Mouse (Mus musculus): ENCODE data around the gene Top1. TPM values are rescaled to one million over a fixed set of nuclear protein-coding genes. Genes with fewer than 3 reads are reported as not detected.

The Top1 gene
- polyA plus RNA-seq, 1 experiment from 2014 or later, result 69.5 TPM

DNA sequence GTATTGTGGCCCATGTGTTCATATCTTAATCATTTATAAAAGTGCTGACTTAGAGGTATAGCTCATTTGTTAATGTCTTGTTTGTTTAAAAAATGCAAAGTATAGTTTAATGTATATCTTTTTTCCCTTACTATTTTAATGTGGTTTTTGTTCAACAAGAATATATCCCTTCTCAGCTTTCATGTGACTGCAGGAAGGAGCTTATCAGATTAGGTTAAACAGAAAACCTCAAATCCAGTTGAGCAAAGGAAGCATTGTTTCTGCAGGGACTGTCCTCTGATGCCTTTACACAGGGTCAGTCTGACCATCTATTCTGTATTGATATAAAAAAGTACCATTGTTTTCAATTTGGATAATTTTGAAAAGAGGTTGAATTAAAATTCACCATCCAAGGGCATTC, 57.1 kb downstream of the Top1 start:
- Histone ChIP-seq H3K4me1 (no peaks in the 10 kb centered on the region), H3K36me3 (peaks cover 84% of the 10 kb centered on the region), H3K4me3 (no peak overlapping the region), H3K9me3 (no peaks in the 10 kb centered on the region), H3K27ac (no peak overlapping the region), H3K27me3 (ENCODE audit: insufficient read depth, poor library complexity, severe bottlenecking) (no peaks in the 10 kb centered on the region)
- no peak for DNase-seq (ENCODE audit: low spot score)

DNA sequence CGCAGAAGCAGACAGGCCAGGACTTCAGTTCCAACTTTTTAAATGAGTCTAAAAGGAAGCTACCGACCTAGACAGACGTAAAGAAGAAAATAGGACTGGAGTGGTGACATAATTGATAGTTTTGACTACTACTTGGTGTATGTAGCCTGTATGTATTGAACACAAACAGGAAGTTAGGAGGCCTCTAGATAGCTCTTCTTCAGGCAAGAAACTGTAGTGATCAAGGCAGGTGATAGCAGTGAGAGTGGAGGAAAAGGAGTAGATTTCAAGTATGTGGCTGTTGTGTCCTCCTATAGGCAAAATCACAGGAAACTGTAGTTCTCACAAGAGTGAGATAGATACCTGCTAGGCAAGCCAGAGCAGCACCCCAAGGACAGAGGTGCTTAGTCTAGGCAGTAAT, 62.0 kb downstream of the Top1 start:
- Histone ChIP-seq H3K36me3 (peaks cover 85% of the 10 kb centered on the region), H3K4me1 (no peaks in the 10 kb centered on the region), H3K27ac (no peak overlapping the region), H3K4me3 (no peak overlapping the region), H3K9me3 (no peaks in the 10 kb centered on the region), H3K27me3 (ENCODE audit: insufficient read depth, poor library complexity, severe bottlenecking) (no peaks in the 10 kb centered on the region)
- 95% methylated on average over 3 of the region's 3 CpGs for WGBS
- no peak for DNase-seq (ENCODE audit: low spot score)

DNA sequence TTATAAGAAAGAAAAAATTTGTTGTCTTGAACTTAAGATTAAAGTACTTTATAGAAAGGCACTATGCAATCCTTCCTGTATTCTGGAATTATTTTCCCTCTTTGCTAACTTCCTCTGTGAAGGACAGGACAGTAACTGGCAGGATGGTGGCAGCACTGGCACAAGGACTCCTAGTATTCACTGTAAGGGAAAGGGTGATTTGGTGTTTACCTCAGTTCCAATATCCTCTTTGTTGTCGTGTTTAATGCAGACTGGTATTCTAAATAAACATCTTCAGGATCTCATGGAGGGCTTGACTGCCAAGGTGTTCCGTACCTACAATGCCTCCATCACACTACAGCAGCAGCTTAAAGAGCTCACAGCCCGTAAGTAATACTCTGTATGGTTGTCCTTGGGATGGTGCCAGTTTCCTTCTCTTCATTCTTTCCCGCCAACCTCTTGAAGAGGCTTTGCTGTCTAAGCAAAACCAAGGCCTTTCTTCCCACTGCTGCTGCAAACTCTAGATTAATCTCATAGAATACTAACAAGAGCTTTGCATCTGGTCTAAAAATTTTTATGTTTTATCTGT, 69.9 kb downstream of the Top1 start:
- DNase-seq (ENCODE audit: low spot score), result no peak
- no peaks in the 10 kb centered on the region for H3K27me3 ChIP-seq (ENCODE audit: insufficient read depth, poor library complexity, severe bottlenecking)

DNA sequence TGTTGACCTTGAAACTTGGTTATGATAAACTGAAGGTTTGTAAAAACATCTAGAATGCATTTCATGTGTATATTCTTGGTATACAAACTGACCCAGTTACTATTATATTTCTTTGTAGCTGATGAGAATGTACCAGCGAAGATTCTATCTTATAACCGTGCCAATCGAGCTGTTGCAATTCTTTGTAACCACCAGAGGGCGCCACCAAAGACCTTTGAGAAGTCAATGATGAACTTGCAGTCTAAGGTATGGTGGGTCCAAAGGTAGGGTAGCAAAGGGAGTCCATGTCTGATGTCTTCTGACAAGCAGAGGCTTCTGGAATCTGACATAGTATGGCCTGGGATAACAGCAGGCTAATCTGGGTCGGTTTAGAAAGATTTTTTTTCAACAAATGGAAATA, 71.6 kb downstream of the Top1 start:
- no peak for DNase-seq (ENCODE audit: low spot score)
- Histone ChIP-seq H3K4me1 (no peaks in the 10 kb centered on the region), H3K9me3 (no peaks in the 10 kb centered on the region), H3K4me3 (no peak overlapping the region), H3K27ac (no peak overlapping the region), H3K27me3 (ENCODE audit: insufficient read depth, poor library complexity, severe bottlenecking) (no peaks in the 10 kb centered on the region), H3K36me3 (peaks cover 97% of the 10 kb centered on the region)
- WGBS, result 76% methylated on average over 5 of the region's 5 CpGs

More for the DNA sequence above, 69.9 kb downstream of the Top1 start:
- Histone ChIP-seq H3K27ac (no peak overlapping the region), H3K36me3 (peaks cover 95% of the 10 kb centered on the region), H3K4me1 (no peaks in the 10 kb centered on the region), H3K4me3 (no peak overlapping the region), H3K9me3 (no peaks in the 10 kb centered on the region)
- WGBS, result 91% methylated on average over 4 of the region's 4 CpGs

DNA sequence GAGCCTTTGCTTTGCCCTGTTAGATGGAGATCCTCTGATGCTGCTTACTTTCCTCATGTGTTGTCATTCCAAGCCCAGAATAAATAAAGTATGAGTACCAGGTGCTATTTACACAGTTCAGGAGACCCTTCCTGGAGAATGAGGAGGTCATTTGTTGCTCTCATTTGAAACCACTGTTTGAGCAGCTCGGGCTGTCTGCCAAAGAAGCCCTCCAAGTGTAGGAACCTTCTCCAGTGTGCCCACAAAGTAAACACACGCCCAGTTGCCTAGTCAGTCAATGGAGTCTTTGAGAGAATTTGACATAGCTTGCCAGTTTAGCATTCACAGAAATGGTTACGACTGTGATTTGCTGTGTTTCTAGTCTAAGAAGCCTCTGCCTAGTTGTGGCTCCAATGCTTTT, 73.1 kb downstream of the Top1 start:
- no peak overlapping the region for H3K4me3 ChIP-seq
- no peaks in the 10 kb centered on the region for H3K4me1 ChIP-seq
- no peaks in the 10 kb centered on the region for H3K9me3 ChIP-seq
- H3K36me3 ChIP-seq, result peaks cover 94% of the 10 kb centered on the region
- no peak overlapping the region for H3K27ac ChIP-seq
- no peaks in the 10 kb centered on the region for H3K27me3 ChIP-seq (ENCODE audit: insufficient read depth, poor library complexity, severe bottlenecking)
- no peak for DNase-seq (ENCODE audit: low spot score)
- 95% methylated on average over 3 of the region's 3 CpGs for WGBS

DNA sequence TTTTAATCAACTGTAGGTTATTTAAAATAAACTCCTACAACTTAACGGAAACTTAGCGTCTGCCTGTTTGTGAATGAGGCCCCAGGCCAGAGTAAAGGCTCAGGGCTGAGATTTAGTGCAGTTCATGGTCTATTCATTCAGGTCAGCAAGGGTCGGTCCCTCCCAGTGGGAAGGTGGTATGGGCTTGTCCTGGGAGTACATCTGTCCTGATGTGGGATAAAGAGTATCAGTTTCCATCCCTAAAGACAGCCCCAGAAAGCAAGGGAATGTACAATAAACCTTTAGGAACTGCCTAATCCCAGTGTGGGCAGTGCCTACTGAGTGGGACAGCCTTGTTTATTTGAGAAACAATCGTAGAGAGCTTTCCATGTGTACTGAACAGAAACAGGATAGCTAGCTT, 77.0 kb downstream of the Top1 start:
- no peak for DNase-seq (ENCODE audit: low spot score)
- Histone ChIP-seq H3K27me3 (ENCODE audit: insufficient read depth, poor library complexity, severe bottlenecking) (no peaks in the 10 kb centered on the region), H3K4me3 (no peak overlapping the region), H3K36me3 (peaks cover 71% of the 10 kb centered on the region), H3K27ac (no peak overlapping the region), H3K4me1 (no peaks in the 10 kb centered on the region), H3K9me3 (no peaks in the 10 kb centered on the region)
- 92% methylated on average over 4 of the region's 4 CpGs for WGBS

DNA sequence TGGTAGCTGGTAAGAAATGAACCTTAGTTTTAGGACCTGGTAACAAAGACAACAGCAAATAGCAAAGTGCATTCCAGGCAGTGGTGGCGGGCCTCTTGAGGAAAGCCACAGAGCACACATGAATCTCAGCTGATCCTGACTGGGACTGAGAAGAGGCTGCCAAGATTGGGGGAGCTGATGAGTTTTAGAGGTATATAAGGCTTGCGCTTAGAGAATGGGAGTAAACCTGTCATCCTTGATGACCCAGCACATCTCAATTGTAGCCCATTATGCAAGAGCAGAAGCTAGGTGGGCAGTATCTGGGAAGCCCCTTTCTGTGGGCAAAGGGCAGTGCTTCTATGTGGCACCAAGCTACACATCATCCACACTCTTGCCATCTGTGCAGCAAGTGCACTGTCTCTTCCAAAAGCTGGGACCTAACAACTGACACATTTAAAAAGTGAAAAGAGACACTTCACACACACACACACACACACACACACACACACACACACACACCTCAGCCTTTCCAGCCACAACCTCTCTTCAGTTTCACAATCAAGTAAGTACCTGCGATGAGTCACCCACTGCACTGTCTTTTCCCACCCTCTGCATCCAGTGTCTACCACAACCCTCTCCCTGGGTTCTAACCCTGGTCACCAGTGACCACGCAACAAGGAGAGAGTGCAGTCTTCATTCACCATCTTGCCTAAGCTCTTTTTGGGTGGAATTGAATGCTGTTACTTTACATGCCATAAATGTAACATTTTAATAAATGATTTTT, 78.1 kb downstream of the Top1 start:
- no peaks in the 10 kb centered on the region for H3K4me1 ChIP-seq
- H3K27me3 ChIP-seq (ENCODE audit: insufficient read depth, poor library complexity, severe bottlenecking), result no peaks in the 10 kb centered on the region
- WGBS, result 89% methylated on average over 4 of the region's 4 CpGs
- peaks cover 60% of the 10 kb centered on the region for H3K36me3 ChIP-seq
- no peaks in the 10 kb centered on the region for H3K9me3 ChIP-seq
- no peak overlapping the region for H3K4me3 ChIP-seq
- DNase-seq (ENCODE audit: low spot score), result no peak
- no peak overlapping the region for H3K27ac ChIP-seq

DNA sequence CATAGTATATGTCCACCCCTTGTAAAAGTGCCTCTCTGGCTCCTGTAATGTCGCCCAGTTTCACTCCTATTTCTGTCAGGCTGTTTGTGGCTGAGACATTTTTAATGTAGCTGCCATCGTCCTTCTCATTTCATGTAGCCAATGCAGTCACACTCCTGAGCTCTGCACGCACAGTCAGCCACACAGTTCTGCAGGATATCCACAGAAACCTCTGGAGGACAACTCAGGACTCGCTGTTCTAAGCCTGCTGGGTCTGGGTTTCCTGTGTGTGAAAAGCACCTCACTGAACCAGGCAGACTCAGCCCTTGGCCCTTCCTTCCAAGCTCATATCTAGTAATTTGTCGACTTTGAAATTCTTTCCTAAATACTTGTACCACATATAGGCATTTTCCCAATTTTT, 78.8 kb downstream of the Top1 start:
- Histone ChIP-seq H3K9me3 (no peaks in the 10 kb centered on the region), H3K4me3 (no peak overlapping the region), H3K36me3 (peaks cover 53% of the 10 kb centered on the region), H3K27ac (no peak overlapping the region), H3K4me1 (no peaks in the 10 kb centered on the region), H3K27me3 (ENCODE audit: insufficient read depth, poor library complexity, severe bottlenecking) (no peaks in the 10 kb centered on the region)
- DNase-seq (ENCODE audit: low spot score), result no peak
- 90% methylated on average over 5 of the region's 5 CpGs for WGBS

DNA sequence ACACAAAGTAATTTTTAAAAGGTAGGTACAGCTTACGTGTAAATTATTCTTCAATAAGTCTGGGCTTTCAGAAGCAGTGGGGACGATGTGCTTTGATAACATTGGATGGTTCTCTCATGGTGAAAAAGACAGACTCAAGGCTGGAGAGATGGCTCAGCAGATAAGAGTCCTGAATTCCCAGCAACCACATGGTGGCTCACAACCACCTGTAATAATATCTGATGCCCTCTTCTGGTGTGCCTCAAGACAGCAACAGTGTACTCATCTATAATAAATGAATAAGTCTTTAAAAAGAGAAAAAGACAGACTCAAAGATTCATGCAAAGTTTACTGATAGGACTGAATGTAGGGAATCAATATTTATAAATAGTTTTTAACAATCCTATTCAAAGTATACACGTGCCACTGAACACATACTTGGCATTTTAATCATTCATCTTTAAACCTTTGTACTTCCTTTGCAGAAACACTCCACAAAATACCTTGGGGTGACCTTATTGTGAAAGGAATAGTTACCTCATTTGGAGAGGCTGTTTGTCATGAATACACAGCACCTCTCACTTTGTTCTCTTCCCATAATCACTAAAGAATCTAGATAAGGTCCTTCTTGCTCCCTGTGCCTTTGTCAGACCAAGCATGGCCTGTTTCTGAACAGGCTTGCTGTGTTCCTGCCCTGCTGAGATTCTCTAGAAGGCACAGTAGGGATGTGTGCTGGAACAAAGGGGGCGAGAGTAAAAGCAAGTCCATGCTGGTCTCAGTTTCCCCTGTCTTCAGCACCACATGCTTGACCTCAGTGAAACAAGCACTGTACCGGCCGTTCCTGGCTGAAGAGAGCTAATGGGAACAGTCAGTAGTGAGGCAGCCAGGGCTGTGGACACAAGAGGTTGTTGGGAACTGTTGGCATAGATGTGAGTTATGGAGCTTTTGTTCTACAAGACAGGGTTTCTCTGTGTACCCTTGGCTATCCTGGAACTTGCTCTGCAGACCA, 80.5 kb downstream of the Top1 start:
- Histone ChIP-seq H3K27ac (no peak overlapping the region), H3K4me1 (peaks cover 12% of the 10 kb centered on the region; the same call in 1 of the 2 replicates), H3K4me3 (no peak overlapping the region), H3K27me3 (ENCODE audit: insufficient read depth, poor library complexity, severe bottlenecking) (no peaks in the 10 kb centered on the region), H3K36me3 (peaks cover 37% of the 10 kb centered on the region), H3K9me3 (no peaks in the 10 kb centered on the region)
- WGBS, result 78% methylated on average over 6 of the region's 6 CpGs
- DNase-seq (ENCODE audit: low spot score), result no peak

DNA sequence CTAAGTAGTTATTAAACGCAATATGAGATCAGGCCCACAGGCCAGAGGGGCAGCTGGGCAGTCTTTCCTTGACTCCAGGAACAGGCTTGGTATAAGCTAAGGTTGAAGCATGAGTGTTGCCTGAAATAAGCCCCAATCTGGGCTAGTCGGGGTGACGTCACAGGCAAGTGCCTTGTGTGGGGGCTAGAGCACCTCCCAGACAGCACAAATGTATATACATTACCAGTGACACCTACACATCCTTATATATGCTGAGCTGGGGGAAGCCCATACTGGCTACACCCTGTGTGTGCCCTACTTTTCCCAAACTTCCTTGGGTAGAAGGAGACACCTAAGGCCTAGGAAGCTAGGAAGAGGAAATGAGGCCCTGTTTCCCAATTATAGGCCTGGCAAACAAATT, 83.3 kb downstream of the Top1 start:
- Histone ChIP-seq H3K27me3 (ENCODE audit: insufficient read depth, poor library complexity, severe bottlenecking) (no peaks in the 10 kb centered on the region), H3K4me3 (no peak overlapping the region), H3K27ac (no peak overlapping the region), H3K36me3 (peaks cover 15% of the 10 kb centered on the region), H3K9me3 (no peaks in the 10 kb centered on the region), H3K4me1 (peaks cover 37% of the 10 kb centered on the region)
- 89% methylated on average over 3 of the region's 3 CpGs for WGBS
- peak; percentile 52 for DNase-seq (ENCODE audit: low spot score)

DNA sequence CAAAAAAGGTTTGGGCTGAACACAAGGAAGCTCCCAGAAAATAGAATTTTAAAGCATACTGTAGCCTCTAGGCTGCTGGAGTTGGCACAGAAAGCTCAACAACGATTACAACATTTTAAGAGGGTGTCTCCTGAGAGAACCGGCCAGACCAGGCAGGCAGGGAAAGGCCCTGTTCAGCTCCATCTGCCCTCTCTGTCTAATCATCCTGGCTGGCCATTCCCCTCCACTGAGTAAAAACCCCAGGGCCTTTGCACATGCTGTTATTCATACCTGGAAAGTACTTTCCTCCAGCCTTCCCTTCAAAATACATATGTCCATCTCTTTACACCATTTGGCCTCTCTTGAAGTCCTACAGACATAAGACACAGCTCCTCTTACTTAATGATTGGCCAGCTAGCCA, 83.7 kb downstream of the Top1 start:
- Histone ChIP-seq H3K27ac (no peak overlapping the region), H3K27me3 (ENCODE audit: insufficient read depth, poor library complexity, severe bottlenecking) (no peaks in the 10 kb centered on the region), H3K36me3 (peaks cover 15% of the 10 kb centered on the region), H3K9me3 (no peaks in the 10 kb centered on the region), H3K4me1 (peaks cover 42% of the 10 kb centered on the region), H3K4me3 (no peak overlapping the region)
- no peak for DNase-seq (ENCODE audit: low spot score)
- 77% methylated on average over 2 of the region's 2 CpGs for WGBS

DNA sequence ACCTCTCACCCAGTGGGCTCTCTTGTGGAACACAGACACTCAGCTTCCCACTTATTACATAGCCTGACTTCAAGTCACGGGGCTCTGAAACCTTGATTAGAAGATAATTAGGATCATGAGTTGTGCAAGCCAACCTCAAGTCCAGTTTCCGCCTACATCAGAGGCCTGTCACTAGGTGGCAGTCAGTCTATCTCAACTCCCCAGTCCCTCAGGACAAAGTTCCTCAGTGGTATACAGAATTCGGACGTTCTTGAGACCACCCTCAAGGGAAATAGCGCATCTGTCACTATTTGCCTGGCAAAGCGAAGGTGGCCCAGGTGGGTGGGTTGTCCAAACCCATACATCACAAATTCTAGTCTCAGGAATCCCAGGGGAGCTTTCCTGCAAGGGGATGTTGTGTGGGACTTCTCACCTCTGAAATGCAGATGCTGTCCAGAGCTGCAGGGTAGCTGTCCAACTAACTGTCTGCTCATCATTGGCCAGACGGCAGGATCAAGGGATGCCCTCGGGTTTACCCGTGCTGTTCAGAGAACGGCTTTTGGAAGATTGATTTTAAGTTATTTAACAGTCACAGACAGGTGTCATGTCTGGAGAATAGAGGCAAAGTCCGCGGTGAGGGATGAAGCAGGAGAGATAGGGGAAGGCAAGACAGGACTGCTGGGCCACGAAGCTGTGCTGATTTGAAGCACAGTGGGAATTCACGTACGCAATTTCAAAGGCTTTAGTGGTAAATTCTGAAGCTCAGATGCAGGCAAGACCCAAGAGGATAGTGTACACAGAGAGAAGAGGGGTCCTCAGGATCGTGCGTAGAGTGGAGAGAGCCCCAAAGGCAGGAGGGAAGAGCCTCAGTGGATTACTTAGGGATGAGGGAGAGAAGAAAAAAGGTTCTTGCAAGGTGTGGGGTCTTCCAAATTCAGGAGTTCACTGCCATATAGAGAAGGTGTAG, 84.4 kb downstream of the Top1 start:
- WGBS, result 29% methylated on average over 17 of the region's 17 CpGs
- peak overlapping the region; percentile 85 for H3K4me3 ChIP-seq
- peak overlapping the region; percentile 99; the same call in 1 of the 2 replicates for H3K27ac ChIP-seq
- no peaks in the 10 kb centered on the region for H3K9me3 ChIP-seq
- H3K4me1 ChIP-seq, result peaks cover 48% of the 10 kb centered on the region
- no peak for DNase-seq (ENCODE audit: low spot score)
- no peaks in the 10 kb centered on the region for H3K27me3 ChIP-seq (ENCODE audit: insufficient read depth, poor library complexity, severe bottlenecking)
- peaks cover 17% of the 10 kb centered on the region for H3K36me3 ChIP-seq

Measured in heart, embryonic 10.5 days (tissue).